Mouse (Mus musculus): ENCODE measurements around the gene Ifna4.

- no peak for TF ChIP-seq CTCF (IDR thresholded peaks at IDR 0.05)
- TF ChIP-seq EP300 (IDR thresholded peaks at IDR 0.05): no peak
Measured at GRCm38 (mm10) chr4:88875435-88876095, 33.9 kb downstream of the Ifna4 start.

Measured in lung, postnatal 0 days (tissue).